Mouse (Mus musculus) adrenal gland, postnatal 25 days (tissue): ENCODE data around the gene Map3k1. TPM values are rescaled to one million over a fixed set of nuclear protein-coding genes. Genes with fewer than 3 reads are reported as not detected.
A peak's percentile ranks its signal among the peaks of the same experiment; 100 is the strongest.

Experiments
- DNase-seq: peaks from one replicate; pipeline ENCODE4 v3.0.0; 2021; ENCODE audit warnings: mixed read lengths
- total RNA-seq: library from RNA; stranded (reverse); gene quantifications from 2 replicates; pipeline ENCODE4 v1.2.3, GENCODE M21; 2021

Gene Map3k1
- total RNA-seq, 1 experiment from 2014 or later = 60.6 TPM

DNA sequence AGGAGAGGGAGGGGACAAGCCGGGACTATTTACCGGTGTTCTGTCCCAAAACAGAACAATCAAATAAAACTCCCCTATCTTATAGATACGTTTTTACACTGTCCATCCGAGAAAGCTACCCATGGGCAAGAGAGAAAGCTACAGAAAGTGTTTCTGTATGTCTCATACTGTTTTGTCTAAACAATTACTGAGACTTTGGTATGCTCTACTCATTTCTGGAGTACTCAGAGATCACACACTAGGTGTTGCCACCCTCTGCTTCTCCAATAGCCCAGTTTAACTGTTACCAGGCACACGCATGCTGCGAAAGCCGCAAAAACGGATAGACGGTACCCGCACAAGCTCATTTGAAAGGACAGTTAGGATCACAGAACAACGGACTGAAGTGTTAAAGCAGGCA is 17.2 kb downstream of the Map3k1 start:
- no peak for DNase-seq

DNA sequence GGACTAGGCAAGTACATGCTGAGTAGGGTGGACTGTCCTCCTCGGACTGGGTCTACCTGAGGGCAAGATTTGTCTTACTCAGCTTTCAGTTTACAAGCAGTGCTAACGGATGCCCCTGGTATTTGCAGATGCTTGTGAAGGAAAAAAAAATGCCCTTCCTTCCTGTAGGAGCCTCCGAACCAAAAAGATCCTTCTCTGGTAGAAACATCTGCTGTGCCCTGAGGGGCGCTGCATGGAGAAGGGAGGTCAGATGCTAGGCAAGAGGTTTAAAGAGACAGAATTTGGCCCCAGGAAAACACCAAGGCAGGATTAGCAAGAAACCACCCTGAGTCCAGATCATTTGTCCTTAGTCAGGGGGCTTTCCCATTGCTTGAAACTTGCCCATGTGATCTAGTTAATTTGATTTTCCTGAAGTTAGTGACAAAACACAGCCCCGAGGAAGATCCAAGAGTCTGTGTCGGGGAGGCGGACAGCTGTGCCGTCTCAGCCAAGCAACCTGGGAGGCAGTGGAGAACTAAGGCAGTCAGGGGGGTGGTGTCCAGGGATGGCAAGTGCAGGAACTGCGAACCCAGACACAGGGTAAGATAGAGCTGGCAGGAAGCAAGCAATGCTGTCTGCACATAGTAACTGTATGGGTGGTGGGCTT is 19.2 kb downstream of the Map3k1 start:
- no peak for DNase-seq

DNA sequence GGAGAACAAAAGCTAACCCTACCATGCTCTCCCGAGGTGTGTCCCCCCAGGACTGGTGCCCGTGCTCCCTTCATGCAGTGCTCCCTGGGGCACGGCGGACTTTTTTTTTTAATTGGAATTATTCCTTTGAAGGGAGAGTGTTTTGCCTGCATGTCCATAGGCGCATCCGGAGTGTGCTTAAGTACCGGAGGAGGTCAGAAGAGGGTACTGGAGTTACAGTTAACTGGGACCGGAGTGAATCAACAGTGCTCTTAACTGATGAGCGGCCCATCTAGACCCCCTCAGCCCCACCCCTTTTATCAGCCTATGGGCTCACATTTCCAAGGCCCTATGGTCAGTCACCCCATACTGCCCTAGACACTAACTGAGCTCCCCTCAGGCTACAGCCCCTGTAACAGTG is 19.9 kb downstream of the Map3k1 start:
- no peak for DNase-seq

DNA sequence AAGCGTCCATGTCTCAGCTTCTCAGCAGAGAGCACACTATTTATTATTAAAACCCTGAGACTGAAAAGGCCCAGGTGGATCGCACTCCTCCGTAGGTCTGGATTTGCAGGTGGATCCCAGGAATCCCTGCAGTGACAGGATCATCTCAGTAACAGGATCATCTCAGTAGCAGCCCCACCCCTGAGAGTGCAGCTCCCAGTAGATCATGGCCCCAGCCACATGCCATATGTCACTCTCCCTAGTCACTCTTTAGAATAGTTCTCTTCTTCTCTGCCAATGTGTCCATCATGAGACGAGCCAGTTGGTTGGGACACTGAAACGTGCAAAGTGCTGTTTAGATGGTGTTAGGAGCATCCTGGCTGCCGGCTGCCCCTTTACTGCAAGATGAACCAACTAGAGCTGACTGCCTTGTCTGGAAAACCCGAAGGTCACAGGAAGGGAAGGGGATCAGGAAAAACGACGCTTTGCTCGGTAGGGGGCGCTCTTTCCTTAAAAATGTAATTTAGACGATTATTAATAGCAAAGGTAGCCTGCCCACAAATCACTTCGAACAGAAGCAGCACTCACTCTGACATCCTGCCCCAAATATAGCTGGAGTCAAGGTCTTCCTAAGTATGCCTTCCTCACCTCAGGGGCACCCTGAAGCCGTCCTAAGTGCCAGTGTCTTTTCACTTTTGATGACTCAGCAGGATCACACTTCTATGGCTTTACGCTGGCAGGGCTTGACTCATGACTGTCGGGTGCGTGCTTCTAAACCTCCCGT is 20.8 kb downstream of the Map3k1 start:
- peak; percentile 85 for DNase-seq

DNA sequence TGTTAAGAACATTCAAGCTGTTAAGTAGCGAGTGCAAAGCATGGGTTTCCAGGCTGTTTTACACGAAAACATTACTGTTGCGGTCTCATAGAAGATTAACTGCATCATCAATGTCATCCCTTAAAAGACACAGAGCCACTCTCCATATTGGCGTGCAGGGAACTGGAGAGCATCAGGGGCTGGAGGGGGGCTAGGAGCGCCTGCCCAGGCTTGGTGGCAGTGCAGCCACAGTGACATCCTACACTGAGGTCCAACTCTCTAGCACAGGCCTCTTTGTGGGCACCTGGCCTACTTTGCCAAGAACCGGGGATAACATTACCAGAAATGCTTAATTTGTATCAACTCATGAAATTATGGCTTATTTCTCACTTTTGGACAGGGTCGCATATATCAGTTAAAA is 22.2 kb downstream of the Map3k1 start:
- no peak for DNase-seq

DNA sequence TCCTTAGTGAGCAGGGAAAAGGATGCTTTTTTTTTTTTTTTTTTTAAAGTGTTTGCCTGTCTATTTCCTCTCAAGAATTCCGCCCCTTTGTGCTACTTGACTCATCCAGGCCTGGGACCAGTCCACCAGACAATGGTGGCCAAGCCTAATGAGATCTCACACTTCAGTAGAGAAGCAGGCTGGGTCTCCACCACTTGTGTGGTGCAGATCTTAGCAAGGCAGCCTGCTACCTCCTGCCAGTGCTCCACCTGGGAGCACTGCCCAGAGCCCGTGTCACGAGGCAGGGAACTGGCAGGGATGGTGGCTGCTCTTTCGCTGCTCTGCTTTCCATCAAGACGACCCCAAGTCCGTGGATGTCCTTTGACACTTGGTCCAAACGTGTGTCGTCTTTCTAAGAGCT is 25.3 kb downstream of the Map3k1 start:
- DNase-seq = no peak

DNA sequence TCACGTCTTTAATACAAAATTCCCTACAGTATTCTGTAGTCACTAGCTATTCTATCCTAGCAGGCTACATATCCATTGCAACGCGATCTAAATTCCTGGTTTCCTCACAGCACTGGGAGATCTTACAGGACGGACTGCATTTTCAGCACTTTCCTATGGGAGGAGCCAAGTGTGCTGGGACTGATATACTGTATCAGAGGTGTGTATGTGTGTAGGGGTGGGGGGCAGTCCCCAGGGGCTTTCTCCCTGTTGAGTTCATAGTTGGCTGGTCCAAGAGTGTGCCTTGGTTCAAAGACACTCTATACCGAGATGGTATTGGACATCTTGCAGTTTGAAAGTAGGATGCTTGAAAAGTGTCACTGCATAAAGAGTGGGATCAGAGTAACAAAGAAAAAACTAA is 29.3 kb downstream of the Map3k1 start:
- DNase-seq = no peak

DNA sequence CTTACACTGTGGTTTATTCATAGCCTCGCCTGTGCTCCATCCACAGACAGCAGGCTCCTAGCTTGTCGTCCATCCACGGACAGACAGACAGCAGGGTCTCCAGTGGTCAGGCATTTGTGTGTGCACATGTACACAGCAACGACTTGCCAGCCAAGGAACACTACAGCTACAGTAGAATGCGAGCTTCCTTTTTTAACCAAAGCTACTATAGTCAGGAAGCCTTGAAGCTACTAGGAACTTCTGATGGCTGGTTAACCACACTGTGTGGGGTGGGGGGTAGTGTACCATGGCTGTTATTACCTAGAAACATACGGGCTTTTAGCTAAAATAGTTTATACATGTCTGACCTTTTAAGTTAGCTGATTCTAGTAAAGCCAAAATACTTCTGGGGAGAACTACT is 30.2 kb downstream of the Map3k1 start:
- DNase-seq = no peak

DNA sequence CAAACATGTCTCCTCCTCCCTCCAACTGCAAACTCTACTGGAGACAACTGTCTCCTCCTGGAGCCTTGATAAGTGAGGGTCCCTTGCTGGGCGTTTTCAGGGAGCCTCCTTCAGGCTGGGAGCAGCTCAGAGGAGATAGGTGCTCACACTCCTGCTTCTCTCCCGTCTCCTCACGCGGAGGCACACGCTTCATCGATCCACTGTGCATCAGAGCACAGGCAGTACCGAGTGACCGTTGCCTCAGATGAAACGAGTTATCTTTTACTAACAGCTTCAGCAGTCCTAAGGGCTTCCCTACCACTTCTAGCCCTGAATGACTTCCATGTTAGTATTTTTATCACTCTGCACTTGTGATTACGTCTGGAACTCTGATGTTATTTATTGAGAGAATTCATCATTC is 30.9 kb downstream of the Map3k1 start:
- DNase-seq = no peak

DNA sequence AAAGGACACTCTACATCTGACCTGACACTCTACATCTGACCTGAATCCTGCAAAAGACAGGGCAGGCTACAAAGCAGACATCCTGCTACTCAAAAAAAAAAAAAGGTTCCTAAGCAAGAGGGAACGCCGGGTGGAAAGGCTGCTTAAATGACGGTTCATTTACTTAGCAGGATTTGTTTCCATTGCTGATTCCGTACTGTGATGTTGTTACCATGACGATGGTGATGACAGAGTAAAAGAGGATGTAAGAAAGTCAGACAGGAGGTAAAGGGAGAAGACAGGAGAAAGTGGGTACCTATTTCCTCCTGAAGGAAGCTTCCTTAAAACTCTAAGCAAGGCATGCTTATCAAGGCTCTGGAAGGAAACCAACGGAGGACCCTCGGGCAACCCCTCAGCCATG is 31.6 kb downstream of the Map3k1 start:
- DNase-seq = no peak

DNA sequence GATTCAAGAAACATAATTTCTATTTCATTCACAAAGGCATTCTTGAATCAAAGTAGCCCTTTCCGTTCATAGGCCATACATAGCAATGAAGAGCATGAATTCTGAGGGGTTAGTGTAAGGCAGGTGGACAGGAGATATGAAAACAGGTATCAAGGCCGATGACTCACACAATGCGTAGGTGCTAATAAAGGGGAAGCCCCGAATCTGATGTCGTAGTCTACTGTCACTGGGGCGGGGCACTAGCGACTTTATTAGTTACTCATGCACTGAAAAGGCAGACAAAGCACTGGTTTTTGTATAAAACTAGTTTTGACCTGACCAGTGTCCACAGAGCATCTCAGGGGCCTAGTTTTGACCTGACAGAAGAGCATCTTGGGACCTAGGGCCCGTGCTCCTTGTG is 36.7 kb downstream of the Map3k1 start:
- DNase-seq = no peak

DNA sequence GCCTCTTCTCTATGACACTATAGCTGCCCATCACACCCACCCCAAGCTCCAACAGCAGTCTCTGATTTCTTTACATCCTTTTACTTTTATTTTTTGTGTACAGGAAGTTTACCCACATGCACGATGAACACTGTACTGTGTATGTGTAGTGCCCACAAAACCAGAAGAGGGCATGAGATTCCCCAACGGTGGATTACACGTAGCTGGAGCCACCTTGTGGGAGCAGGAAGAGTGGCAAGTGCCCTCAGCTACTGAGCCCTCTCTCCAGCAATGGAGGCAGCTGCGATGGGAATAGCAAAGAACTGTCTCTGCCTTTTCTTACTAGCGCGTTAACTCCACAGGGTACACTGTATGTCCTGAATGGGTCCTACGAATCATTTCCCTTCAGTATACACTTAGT is 37.6 kb downstream of the Map3k1 start:
- peak; percentile 52 for DNase-seq

DNA sequence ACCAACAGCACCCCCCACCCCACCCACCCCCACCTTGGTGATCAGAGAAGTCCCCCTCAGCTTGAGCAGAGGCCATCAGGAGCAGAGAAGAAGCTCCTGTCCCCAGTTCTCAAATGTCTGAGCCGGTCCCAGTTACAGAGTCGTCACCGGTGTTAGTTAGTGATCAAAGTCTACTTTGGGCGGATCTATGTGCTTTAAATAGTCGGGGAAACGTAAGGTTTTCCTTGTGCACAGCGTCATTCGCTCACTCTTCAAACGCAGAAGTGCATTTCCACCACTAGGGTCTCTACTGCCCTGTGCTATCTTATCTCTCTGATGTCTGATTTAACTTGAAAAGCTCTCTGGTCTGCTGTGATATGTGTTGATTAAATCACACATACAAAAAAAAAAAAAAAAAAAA is 38.0 kb downstream of the Map3k1 start:
- no peak for DNase-seq

DNA sequence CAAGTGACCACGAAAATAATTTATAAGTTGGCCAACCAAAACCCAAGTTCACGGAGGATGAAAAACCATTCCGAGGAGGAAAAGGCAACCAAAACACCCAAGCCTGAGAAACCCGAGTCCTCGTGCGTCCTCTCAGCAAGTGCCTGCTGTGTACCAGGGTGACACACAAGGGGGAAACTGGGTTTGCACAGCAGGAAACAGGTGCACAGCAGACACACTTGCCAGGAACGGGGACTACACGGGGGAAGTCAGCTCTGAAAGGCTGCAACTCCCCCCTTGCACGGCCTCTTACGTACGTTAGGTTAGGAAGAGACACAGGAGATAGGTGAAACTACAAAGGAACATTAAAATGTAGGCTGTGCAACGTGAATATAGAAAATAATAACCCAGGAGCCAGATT is 46.3 kb downstream of the Map3k1 start:
- DNase-seq = no peak

DNA sequence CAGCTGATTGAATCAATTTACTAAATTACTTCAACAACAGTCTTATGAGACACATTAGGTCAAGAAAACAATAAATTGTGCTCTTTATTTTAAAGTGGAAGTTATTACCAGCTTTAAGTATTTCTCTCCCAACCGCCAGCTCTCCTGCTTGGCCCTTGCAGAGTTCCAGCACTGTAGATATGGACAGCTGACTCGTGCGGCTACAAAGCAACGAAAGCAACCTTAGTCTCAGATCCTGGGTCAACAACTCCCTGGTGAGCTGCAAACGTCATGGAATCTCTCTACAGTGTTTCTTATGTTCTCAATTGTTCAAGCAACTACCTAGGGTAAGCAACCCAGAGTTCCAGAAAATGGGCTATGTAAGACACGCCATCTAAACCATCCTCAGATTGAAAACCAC is 51.8 kb downstream of the Map3k1 start:
- no peak for DNase-seq

DNA sequence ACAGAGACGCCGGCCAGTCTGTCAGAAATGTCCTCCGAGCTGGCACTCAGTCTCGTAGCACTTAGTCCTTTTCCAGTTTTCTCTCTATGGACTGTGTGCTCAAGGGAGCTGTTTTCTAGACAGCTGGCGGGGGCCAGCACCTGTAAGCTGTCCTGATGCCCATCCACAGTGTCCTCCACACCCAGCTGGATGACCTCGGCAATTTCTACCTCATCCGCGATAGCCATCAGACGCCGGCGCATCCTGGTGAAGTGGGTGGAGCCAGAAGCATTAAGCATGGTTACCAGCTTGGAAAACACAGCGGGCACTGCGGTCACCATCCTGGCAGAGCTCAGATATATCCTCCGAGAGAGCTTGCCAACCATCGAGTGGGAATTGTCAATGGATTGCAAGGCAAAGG is 52.9 kb downstream of the Map3k1 start:
- no peak for DNase-seq

DNA sequence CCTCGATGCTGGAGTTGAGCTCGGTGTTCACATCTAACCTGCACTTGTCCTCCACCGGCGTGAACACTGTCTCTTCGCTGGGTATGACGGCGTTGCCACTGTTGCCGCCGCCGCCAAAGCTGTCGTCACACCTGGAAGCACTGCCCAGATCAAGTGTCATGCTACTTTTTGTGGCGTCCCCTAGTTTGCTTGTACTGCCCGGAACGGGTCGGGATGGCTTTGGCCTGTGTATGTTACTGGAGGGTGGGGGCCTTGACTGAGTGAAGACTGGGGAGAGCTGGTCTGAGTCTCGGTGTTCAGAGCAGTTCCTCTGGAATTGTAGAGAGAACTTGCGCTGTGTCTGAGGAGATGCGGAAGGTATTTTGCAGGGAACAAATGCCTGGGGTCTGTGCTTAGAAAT is 53.4 kb downstream of the Map3k1 start:
- DNase-seq = no peak

DNA sequence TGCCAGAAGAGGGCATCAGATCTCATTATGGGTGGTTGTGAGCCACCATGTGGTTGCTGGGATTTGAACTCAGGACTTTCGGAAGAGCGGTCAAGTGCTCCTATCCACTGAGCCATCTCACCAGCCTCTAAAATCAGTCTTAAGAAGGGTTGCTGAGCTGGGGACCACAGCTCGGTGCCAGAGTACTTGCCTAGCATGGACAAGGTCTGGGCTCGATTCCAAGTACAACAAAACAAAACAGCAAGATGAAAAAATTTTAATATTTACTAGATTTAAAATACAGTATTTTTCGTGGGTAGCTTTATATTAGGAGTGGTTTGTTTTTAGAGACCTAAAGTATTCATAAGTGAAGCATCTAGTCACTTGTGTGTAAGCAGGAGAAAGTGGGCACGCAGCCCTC is 55.5 kb downstream of the Map3k1 start:
- DNase-seq = no peak

DNA sequence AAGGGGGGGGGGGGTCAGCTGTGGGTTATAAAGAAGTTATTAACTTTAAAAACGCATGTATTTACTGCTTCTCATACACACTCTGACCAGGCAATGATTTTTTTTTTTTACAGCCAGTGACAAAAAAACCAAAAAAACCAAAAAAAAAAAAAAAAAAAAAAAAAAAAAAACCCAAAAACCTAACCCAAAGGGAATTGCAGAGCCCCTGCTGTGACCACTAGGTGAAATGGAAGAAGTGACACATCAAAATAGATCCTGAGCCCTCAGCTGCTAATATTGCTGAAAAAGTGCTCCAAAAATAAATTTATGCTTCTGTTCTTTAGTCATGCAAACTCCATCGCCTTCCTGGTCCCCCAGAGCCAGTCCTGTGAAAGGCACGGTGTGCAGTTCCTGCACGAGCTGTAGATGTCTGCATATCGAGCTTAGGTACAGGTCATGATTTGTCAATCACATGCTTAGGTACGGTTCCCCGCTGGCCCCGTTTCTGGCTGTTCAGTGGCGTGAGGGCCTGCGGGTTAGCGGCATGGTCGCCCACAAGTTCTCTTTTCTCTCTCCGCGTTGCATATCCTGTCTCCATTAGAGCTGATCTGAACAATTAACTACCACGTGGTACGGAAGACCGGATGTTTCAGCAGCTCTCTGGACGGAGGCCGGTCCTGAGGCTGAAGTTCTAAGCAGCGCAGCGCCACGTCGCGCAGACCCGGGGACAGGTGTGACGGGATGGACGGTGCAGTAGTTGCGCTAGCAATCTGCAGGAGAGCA is 60.3 kb downstream of the Map3k1 start:
- DNase-seq = no peak

DNA sequence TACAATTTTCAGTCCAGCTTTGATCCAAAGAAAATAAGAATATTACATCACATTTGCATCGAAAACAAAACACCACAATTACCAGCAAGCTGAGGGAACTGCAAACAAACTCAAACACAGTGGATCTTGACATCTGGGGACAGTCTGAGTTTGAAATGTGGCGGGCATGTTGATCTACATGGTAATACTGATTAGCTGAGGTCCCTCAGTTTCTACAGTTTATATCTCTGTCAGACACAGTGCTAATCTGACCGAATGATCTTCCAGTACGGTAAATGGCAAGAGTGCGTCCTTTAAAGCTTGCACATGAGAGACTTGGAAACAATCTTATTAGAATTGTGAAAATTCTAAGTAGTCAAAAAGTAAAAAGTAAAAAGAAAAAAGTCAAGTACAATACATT is 62.0 kb downstream of the Map3k1 start:
- DNase-seq = no peak

DNA sequence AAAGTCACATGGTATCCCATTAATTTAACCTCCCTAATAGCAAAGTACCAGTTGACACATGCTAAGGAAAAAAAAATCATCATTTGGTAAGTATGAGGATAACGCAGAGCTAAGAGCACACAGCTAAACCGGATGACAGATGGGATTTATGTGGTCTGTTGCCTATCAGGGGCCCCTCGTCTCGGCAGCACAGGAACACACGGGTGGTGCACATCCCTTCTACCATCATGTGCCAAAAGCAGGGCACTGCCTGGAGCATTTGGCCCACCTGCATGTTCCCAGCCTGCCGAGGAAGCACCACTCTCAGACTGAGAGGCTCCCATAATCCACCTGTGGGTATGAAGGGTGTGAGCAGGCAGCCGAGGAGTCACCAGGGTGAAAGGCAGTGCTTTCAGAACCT is 63.6 kb downstream of the Map3k1 start:
- DNase-seq = no peak

DNA sequence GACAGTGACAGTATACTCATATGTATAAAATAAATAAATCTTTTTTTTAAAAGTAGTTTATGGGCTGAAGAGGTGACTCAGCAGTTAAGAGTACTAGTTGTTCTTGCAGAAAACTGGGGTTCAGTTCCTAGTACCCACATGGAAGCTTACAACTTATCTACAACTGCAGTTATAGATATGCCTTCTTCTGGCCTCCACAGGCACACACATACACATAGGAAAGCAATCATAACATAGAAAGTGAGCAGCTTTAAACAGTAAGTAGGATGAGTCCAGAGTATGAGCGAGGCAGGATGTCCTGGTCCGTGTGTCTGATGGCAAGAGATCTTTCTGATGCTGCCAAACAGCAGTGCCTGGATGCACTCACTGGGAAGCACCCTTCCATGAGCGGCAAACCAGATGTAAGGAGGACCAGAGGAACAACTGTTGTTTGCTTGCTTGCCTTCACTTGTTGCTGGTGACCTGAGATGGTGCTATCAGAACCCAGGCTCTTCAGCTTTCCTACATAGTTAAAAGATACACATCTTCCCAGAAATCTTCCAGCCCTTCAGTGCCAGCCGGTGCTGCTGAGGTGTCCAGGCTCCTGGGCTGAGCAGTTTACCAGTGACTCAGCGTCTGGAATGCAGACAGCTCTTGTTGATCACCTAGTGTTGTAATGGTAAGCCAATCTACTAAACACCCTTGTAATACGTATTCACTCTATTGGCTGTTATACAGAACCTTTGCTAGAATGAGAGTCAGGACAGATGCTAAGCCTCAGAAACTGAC is 64.4 kb downstream of the Map3k1 start:
- DNase-seq = no peak
